Mouse (Mus musculus) right cerebral cortex, postnatal 36 days (tissue): ENCODE measurements around the gene Mcam.

Experiments
- DNase-seq, 2 experiments: peaks; one replicate each; pipeline ENCODE4 v3.0.0; 2022; ENCODE audit warnings: low spot score in 2 of 2, mixed read lengths in 1 of 2

Mcam gene

DNA sequence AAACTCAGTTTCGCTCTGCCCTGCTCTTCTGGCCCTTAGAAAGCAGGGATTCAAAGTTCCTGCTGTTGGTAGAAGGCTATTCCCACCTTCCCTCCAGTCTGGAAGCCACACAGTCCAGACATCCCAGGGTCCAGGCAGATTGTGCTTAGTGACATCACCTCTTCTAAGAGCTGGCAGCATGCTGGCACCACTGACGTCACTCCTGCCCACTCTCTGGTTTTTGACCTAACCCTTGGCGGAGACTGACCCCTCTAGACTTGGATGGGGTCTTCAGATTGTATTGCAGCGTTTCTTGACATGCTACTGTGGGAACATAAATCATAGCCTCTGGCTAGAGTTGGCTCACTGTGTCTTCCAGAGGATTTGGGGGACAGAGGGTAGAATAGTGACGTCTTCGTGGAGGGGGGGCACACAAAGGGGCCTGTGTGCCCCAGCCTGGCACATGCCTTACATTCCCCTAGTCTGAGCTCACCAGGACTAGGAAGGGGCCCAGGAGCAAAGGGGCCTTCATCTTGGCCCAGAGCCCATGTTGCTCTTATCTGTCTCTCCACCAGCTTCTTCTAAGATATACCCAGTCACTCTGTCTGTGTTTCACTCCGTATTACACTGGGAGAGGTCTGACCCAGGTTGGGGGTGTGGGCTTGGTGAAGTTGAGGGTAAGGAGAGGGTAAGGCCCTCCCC, 1.6 kb downstream of the Mcam start:
- no peak for DNase-seq

DNA sequence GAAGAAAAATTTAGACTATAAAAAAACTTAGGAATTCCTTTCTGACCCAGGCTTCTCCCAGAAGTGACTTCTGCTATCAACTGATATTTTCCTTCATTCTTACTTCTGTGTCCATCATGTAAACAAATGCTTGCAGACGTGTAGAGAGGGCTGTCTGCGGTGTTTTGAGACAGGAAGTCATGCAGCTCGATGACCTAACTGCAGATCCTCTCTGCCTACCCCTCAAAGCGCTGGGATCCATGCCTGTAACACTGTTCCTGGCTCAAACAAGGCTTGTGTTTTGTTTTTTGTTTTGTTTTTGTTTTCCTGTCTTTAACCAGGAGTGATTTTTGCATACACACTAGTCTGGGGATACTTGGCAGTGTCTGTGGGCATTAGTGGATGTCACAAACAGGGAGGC, 3.6 kb downstream of the Mcam start:
- DNase-seq, result no peak

DNA sequence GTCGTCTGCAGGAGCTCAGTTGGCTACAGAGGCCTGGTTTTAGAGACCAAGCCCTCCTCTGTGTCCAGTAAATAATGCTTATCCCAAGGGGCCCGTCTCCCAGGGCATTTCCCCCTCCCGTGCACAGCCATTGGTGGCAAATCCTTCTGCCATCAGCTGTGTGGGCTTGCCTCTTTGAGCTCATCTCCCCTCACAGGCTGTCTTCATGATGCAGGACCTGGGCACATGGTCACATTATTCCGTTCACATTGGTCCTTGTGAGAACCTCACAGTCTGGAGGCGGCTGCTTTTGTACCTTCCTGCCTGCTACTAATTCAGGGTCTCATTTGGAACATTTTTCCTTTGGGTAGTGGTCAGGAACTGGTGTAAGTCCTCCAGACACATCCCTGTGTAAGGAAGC, 7.7 kb downstream of the Mcam start:
- DNase-seq, result no peak

DNA sequence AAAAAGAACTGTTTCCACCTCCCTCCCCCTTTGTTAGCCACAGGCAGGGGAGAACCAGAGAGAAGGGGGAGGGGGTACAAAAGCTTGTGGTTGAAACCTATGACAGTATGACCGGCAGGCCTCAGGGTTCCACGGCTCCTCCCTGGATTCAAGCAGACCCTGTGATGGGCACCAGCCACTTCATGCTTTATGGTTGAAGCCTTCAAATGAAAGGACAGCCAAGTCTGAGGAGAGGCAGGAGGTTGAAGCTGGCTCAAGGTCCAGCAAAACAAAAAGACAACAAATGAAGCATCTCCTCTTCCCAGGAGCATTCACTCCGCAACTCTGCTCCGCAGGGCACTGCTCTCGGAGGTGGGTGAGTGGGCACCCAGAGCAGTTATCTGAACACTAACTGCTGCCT, 9.2 kb downstream of the Mcam start:
- DNase-seq, result no peak

DNA sequence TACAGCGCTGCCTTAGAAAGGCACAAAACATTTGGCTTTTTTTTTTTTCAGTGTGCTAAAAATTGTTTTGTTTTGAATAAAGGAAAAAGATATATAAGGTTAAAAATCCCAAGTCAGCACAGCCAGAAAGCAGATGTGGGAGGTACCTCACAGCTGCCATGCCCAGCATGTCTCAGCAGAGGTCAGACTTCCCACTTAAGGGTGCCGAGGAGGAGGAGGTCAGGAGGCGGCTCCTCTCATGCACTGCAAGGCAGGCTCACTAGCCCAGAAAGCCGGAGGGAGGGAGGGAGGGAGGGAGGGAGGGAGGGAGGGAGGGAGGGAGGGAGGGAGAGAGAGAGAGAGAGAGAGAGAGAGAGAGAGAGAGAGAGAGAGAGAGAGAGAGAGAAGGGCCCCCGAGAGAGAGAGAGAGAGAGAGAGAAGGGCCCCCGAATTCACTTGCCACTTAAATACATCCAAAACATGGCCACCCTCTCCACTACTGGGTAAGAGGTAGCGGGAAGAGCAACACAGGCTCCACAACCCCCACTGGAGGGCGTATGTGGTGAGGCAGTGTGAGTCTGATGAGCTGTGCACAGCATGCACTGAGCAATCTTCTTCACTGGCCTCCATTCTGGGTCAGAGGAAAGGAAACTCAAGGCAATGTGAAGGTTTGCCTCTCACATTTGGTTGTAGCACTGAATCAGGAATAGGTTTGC, 9.9 kb downstream of the Mcam start:
- no peak for DNase-seq

DNA sequence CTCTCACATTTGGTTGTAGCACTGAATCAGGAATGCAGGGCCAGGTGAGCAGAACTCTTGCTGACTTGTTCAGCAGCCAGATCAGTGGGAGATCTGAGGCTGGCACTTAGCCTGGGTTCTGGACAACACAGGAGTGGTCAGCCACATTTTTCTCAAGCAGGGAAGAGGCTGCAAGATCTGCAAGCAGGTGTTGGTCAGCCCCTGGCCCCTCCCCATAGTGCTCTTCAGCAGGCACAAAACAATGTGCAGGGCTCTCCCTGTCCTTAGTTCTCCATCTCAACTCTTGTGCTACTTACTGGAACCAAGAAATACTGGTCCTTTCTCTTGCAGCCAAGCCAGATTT, 10.4 kb downstream of the Mcam start:
- no peak for DNase-seq

DNA sequence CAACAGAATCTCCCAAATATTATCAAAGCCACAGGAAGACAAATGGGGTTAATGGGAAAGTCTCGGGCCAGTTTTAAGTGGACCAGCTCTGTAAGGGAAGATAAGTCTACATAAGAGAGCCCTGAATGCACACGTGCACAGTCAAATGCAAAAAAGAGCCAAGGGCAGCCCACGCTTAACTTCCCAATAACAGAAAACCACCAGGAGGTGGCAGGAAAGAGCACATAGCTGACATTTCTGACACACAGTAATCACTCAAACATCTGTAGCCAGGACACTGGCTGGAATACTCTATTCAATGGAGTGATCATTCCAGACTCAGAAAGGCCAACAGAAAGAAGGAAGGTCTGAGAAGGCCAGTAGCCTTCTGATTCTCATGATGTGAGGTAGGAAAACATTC, 13.0 kb downstream of the Mcam start:
- no peak for DNase-seq

DNA sequence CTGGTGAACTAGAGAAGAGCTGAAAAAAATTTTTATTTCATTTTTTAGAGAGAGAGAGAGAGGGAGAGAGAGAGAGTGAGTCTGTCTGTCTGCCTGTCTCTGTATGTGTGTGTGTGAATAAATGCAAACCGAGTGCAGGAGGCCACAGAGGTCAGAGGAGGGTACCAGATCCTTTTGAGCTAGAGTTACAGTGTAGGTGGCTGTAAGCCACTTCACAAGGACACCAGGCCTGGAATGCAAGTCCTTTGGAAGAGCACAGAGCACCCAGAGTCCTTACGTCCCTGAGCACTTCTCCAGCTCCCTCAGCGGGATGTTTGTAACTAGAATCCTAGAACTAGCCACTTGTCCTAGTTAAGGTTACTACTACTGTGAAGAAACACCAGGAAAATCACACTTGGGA, 25.6 kb downstream of the Mcam start:
- no peak for DNase-seq

DNA sequence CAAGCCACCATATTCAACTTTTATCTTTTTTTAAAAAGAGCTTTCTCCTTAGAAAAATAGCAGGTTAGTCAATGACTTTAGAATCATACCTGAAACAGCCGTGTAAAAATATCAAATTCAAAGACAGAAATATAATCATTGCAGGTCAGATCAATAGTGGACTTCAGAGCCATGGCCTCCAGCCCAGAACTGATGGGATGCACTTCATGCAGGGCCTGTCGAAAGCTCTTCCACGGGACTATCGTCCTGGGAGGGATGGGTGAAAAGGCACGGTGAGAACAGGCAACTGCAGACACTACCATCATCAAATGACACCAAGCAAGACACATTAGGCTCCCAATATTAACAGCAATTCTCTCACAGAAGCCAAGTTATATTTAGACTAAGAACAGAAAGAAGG, 34.7 kb downstream of the Mcam start:
- no peak for DNase-seq

DNA sequence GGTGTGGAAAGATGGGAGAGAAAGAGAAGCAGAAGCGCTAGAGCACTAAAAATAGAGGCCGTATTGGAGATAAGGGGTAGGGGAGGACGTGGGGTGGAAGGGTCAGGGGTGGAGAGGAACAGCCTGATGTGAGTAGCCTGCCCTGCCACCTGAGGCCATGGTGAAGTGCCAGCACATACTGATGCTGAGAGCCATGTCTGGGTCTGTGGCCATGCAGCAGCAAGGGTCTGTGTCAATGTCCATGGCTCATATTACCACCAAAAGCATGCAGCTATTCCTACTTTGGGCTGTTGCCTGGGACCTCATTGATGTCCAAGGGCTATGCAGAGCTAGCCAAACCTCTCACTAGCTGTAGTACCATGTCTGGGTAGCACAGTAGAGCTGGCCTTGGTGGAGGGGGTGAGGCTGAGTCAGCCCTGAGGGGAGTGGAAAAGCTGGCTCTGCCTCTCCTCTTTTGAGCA, 36.5 kb downstream of the Mcam start:
- no peak for DNase-seq

DNA sequence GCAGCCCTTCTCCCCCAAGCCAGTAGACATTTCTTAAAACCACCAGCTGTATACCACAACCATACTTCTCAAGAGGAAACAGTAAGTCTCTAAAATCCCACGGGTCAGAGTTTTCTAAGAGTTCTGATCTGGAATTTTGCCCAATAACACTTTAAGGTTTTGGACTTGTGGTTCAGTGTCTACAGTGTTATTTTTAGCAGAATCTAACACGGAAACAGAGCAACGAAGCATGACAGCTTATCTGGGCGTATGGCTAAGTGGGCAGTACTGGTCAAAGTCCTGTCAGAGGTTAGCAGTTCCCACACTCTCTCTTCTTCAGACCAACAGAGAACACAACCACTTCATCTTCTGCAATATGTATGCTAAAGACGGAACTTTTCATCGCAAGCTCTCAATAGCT, 41.3 kb downstream of the Mcam start:
- no peak for DNase-seq

DNA sequence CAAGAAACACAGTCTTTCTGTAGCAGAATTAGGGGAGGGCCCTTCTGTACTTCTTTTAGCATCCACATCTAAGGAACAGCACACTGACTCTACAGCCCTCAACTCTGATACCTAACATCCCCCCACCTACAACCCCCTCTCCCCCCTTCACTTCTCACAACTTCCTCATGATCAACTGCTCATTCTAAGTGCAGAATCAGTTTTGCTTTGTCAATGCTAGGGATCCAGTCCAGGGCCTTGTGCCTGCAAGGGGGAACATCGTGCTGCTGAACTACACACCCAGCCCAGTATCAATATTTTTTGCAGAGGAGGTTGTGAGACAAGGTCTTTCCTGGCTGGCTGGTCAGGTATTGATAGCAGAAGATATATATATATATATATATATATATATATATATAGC, 41.7 kb downstream of the Mcam start:
- no peak for DNase-seq

DNA sequence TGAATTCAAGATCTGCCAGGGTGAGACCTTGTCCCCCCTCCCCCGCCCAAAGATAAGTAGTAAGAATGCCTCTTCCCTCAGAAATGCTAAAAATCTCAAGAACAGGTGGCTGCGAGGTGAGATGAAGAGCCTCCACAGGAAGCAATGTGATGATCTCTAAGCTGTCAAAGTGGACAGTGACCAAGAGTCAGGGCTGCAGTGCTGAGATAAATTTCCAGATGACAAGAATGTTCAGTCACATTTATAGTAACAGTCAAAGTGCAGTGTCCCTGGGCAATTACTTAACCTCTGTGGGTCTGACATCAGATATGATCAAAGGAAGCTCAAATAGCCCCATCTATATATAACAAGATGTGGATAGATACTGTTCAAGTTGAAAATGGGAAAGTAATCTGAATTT, 43.1 kb downstream of the Mcam start:
- DNase-seq, result no peak

DNA sequence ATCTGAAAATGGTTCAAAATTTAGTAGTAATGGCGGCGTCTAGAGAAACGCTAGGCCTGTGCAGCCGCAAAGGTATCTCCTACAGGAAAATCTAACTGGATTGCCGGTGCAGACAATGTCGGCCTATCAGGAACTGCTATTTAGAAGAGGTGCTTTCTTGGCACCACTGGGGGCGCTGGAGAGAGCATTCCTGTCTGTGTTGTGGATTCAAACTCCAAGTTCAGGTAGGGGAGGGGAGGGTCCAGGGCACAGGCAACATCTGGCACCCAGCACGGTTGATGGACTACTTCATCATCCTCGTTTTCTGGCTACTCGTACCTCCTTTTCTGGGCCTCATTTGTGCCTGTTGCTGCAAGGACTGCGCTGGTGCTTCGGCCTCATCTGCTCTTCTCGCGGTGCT, 44.1 kb downstream of the Mcam start:
- DNase-seq, result no peak

DNA sequence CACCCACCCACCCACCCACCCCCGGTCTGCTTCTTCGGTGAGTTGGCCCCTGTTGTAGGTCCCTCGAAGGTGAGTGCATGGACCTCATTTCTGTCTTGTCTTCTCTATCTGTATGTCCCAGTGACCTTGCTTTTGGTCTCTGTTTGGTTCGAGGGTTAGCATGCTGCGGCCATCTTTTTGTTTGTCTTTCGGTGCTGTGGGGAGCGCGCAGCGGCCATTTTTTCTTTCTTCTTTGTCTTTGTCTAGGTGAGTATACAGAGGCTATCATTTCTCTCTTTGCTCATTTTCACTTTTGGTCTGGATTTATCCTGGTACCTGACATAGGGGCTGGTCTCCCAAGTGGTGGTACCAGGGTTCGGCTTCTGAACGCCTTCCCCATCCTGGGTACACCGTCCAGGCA, 44.5 kb downstream of the Mcam start:
- no peak for DNase-seq

DNA sequence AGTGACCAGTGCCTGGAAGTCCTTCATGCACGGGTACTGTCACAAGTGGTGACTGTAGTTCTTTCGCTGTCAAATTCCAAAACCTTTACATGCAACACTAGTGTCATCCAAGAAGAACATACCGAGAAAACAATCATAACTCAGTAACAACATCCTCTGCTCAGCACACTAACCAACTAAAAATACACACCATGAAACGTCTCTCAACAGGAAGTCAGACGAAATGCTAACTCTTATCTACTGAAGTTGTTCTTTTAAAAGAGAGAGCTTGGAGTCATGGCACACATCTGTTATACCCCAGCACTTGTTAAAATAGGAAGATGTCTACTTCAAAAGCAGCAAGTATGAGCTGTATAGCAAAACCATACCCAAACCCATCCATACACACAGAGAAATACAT, 47.3 kb downstream of the Mcam start:
- DNase-seq, result no peak

DNA sequence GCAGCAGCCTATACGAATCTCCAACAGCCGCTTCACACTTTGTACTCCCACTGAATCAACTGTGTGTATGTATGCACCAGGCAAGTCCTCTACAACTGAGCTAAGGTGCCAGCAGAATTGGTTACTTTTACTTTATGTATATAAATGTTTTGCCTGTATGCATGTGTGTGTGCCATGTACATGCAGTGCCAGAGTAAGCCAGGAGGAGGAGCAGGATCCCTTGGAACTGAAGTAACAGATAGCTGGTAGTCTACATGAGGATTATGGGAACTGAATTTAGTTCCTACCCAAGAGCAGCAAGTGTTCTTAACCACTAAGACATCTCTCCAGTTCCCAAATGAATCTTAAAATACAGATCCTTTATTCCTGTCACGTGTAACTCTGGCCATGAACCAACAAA, 48.0 kb downstream of the Mcam start:
- no peak for DNase-seq

DNA sequence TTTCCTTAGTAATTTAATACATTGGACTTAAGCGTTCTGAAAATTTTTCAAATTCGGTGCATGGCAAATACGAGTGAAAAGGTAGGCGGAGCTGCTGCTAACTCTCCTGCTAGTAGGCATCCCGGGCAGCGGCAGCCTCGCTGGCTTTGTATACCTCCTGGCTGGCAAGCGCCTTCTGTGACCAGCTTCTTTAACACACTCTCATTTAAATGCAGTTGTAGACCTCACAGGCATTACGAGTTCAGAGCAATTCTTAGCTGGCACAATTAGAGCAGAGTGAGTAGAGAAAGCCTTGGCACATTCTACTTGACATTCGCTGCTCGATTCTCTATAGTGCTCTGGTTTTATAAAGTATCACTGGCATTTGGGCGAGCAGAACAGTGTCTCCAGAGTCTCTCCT, 54.0 kb downstream of the Mcam start:
- peak in 1 of 2 experiments; percentile 30 for DNase-seq

DNA sequence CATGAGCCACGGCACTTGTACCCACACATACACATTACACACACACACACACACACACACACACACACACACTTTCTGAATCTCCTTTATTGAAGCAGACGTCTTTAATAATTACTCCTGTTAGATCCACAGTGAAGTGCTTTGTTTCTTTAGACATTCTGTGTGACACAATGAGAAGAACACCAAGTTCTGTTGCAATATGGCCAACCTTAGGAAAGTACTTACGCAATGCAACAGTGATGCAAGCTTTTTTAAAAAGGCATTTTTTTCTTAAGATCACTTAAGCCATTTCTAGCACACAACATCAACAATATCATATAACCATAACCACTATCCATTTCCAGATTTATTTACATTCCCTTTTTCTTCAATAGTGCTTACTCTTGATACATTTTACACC, 56.9 kb downstream of the Mcam start:
- DNase-seq, result no peak

DNA sequence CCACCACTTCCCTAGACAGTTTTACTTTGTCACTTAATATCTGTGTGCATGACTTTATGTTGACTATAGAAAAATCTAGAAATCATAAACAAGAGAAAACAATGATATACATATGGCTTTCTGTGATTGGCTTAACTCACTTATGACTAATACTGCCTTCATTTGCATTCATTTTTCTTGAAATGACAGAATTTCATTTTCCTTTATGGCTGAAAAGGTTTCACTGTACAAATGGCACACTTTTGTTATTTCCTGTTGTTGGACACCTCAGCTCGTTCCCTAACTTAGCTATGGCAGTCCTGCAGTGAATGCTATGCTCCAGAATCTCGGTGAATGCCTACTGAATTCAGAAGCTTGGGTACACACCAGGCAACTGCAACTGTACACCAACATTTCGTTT, 58.0 kb downstream of the Mcam start:
- DNase-seq, result no peak
